Mouse (Mus musculus): ENCODE measurements around the gene Gsx1.

DNA sequence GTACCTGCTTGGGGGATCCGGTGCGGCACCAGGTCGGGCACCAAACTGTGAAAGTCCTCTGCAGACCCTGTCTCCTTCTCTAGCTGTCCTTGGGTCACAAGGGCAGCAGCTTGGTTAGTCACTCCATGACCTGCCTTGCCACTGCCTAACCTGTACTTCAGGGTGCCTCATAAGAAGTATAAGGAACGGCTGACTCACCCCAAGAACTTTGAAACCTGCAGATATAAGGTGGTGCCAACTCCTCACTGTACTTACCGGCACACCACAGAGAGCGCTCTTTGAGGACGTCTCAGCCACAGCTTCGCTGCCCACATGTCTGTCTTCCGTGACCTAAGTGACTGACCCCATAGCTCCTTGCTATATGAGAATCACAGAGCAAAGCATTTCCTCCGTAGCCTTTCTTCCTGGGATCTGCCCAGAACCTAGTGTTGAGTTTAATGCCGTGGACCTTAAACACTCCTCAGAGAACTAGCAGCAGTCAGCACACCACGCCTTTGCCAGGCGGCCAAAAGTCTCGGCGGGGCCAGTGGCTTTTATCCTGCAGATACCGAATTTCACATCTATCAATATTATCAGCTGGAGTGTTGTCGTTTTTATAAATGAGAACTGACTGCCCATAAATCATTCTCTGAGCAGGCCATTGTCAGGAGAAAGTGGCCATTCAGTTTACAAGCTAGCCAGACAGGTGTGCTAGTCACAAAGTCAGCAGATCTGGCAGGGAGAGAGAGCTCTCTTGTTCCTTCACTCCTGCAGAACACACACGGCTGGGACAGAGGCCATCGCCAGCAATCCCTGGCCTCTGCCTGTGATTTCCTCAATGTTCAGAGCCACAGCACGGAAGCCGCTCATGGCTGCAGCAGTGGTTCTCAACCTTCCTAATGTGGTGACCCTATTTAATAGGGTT lies 47.2 kb downstream of the Gsx1 start:
- TF ChIP-seq POLR2A (IDR thresholded peaks at IDR 0.05; ENCODE audit: extremely low read depth, insufficient read depth, low read length) (no peak), CTCF (IDR thresholded peaks at IDR 0.05; ENCODE audit: extremely low read depth, insufficient read depth, low read length) (no peak)

All from cortical plate, adult 2 months (tissue).